Mouse (Mus musculus) adrenal gland (tissue): ENCODE measurements around the gene Hfe2.

ENCODE experiments used
- intact Hi-C: fragments of 180-260 bp; cut with DNase I; formaldehyde crosslinking; loops from one replicate; pipeline ENCODE4 v1.15.1; 2025

The Hfe2 gene

GRCm38 (mm10) chr3:96555999-96556614 lies 31.1 kb downstream of the Hfe2 start:
- intact Hi-C loops: no loop called here

GRCm38 (mm10) chr3:96556651-96557635 lies 32.0 kb downstream of the Hfe2 start:
- intact Hi-C loops: no loop called here

DNA sequence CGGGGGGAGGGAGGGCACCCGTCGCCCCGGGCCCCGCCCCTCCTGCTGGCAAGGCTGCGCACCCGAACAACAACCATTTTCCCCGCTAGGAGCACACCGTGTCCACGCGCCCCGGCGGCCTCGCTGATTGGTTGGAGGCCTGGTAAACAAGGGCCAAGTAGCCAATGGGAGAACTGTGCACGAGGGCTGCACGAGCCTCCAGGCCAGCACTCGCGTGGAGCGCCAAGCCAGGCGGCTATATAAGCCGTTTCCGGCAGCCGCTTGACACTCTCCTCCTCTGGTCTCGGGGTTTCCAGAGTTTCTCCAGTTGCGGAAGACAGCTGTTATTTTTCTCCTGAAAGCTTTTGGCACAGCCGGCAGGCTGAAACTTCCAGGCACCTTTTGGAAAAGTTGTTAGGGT lies 32.7 kb downstream of the Hfe2 start, which contains the start of gene Txnip:
Gene Txnip (plus strand): TSS at position 264 of the 400 bp plus-strand sequence.
- intact Hi-C loops: loop anchor here (1.0 kb wide), 1 partner anchor 17 kb away; no protein-coding TSS in a partner anchor

DNA sequence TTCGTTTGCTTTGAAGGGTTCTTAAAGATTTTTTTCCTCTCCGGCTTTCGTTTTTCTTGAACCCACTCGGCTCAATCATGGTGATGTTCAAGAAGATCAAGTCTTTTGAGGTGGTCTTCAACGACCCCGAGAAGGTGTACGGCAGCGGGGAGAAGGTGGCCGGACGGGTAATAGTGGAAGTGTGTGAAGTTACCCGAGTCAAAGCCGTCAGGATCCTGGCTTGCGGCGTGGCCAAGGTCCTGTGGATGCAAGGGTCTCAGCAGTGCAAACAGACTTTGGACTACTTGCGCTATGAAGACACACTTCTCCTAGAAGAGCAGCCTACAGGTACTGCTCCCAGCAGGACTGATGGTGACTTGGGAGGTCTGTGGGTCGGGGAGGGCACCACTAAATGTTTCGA lies 33.2 kb downstream of the Hfe2 start:
- intact Hi-C loops: loop anchor here (1.0 kb wide), 1 partner anchor 16 kb away; no protein-coding TSS in a partner anchor

- intact Hi-C loops: loop anchor here (1.0 kb wide), 1 partner anchor 16 kb away; no protein-coding TSS in a partner anchor
Measured at GRCm38 (mm10) chr3:96558668-96559196, 33.8 kb downstream of the Hfe2 start.

- intact Hi-C loops: no loop called here
Measured at GRCm38 (mm10) chr3:96559398-96559910, 34.5 kb downstream of the Hfe2 start.

DNA sequence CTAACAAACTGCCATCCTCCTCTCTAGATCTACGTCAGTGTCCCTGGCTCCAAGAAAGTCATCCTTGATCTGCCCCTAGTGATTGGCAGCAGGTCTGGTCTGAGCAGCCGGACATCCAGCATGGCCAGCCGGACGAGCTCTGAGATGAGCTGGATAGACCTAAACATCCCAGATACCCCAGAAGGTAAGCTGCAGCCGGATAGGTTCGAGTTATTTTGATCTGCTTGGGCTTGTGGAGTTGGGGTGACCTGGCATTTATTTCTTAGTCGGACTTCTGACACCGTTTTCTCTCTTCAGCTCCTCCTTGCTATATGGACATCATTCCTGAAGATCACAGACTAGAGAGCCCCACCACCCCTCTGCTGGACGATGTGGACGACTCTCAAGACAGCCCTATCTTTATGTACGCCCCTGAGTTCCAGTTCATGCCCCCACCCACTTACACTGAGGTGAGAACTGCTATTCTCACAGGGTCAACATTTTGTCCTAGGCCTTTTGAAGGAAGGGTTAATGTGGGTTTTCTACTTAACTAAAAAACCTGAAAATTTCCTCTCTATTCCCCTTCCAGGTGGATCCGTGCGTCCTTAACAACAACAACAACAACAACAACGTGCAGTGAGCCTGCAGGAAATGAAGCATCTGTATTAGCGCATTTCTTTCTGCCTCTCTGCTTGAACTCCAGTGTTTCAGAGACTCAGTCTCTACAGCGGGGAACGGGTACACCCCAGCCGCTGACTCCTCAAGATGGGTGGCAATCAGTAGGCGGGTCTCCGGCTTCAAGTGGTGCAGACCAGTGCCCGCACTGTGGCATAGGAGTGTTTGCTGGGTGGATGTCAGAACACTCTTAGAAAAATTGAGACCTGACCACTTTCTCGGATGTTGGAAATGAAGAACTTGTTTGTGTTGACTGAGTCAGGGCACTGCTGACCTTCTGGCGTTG lies 35.2 kb downstream of the Hfe2 start:
- intact Hi-C loops: no loop called here

DNA sequence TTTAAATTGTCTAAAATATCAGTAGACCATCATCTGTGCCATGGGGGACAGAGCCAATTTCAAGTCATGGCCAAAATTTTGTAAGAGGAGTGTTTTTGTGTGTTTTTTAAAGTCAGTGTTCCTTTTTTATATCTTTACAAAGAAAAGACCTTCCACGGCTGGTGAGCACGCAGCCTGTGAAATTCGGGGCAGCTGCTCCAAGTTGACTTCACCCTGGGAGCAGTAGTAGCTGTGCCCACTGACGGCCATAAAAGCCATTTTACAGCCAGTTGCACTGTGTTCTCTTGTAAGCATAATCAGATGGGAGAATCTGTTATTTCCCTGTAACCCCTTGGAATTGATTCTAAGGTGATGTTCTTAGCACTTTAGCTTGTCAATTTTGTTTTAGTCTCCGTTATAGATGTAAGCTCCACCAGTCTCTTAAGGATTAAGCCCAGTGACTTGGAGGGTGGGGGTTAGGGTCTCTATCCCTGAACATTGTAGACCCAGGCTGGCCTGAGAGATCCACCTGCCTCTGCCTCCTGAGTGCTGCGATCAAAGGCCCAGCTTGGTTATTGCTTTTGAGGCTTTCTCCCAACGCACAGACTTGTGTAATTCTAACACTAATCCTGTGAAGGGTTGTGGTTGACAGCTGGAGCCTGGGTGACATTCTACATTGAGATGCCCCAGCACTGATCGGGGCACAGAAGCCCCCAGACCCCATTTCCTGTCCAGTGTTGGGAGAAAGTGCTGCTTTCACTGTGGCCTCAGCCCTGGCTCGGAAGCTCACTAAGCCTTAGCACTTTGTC lies 36.1 kb downstream of the Hfe2 start:
- intact Hi-C loops: no loop called here

DNA sequence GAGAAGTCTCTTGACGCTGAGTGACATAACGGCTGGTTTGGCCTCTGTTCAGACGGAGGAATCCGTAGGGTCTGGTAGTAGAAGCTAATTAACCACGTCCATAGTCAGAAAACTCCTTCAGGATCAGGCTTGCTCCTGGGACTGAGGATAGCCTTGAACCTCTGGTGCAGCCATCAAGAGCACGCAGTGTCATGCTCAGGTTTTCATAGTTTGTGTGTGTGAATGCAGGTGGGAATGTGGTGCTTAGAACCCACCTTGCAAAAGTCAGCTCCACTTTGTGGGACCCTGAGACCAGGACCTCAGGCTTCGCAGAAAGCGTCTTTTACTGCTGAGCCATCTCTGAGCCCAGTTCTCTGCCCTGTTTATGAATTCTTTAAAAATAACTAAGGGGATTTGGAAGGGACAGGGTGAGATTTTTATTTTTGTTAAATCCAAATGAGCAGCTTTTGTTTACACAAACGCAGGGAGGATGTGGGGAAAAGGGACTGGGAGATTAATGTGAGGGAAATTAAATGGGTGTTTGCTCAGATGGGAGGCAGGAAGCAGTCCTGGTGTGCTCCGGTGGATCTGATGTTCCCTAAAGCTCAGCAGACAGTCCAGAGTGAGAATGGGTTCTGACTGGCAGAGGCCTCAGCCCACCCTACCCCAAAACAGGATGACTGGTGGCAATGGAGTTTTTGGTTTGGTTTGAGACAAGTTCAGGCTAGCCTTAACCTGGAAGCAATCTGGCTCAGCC lies 37.1 kb downstream of the Hfe2 start:
- intact Hi-C loops: no loop called here

DNA sequence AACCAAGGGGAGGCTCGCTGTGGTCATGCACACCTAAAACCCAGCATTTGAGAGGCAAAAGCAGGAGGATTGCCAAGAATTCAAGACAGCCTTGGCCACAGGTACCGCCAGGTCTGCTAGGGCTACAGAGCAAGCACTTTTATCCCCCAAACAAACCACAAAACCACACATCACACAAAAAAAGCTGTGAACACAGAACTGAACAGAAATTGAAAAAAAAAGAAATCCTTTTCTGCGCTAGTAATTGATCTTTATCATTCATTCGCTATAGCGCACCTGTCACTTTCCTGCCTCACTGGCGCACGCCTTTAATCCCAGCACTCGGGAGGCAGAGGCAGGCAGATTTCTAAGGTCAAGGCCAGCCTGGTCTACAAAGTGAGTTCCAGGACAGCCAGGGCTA lies 38.3 kb downstream of the Hfe2 start:
- intact Hi-C loops: no loop called here

- intact Hi-C loops: no loop called here
Measured at GRCm38 (mm10) chr3:96563911-96564632, 39.1 kb downstream of the Hfe2 start.

DNA sequence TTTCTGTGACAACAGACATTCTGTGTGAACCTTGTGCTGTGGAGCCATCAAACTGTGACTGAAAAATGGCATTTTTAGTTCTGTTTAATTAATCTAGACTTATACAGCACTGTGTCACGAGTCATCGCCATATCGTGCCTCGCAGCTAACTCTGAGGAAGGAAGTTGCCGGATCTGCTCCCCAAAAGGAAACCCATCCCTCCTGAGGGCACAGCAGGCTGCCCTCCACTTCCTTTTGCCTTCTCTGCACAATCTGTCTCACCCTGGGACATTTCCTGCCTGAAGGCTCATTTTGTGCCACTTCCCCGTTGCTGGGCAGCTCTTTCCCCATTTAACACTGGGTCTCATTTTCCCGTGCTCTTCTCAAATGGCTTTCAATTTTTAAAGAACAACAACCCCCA lies 39.7 kb downstream of the Hfe2 start:
- intact Hi-C loops: no loop called here

DNA sequence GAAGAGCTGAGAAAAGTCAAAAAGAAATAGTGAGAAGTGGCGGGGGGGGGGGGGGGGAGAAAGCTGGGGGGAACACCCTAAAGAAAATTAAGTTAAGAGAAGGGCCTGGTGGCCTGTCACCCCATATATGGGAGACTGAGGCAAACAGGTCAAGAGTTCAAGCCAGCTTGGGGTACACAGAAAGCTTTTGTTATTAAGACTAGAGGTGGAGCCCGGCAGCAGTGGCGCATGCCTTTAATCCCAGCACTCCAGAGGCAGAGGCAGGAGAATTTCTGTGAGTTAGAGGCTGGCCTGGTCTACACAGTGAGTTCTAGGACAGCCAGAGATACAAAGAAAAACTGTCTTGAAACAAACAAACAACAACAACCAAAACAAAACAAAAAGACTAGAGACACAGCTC lies 40.1 kb downstream of the Hfe2 start:
- intact Hi-C loops: no loop called here

DNA sequence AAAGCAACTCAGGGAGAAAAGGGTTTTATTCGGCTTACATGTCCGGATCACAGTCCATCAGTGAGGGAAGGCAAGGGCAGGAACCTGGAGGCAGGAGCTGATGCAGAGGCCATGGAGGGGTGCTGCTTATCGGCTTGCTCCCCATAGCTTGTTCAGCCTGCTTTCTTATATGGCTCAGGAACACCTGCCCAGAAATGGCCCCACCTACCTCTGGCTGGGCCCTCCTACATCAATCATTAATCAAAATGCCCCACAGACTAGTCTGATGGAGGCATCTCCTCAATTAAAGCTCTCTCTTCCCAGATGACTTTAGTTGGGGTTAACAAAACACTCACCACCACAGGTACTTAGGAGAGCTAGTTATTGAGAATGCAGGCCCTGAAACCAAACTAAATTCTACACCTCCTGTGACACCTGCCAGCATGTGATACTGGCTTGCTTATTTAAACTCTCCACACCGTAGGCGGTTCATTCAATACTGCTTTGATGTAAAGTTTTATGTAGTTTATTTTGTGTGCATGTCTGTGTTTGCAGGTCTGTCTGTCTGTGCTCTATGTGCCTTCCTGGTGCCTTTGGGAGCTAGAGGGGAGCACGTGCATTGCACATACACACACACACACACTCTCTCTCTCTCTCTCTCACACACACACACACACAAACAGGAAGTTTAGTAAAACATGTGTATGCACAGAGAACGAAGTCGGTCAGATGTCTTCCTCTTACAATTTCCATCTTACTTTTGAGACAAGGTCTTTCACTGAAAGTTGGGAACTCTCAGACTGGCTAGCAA lies 41.9 kb downstream of the Hfe2 start:
- intact Hi-C loops: no loop called here

DNA sequence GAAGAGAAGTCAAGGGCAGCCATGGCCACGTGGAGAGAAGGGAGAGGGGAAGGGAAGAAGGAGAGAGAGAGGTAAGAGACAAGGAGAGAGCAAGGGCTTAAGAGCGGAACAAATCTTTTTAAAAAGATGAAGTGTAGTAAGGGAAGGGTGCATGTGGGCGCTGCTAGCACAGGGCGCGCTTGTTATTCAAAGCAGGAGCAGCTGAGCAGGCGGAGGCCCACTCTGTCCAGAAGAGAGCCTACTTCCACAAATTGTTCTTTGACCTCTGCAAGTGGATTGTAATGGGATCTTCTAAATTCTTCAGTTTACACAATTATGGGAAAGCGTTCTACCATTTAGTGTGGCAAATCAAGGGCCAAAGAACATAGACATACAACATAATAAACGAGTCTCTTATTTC lies 43.6 kb downstream of the Hfe2 start:
- intact Hi-C loops: no loop called here

DNA sequence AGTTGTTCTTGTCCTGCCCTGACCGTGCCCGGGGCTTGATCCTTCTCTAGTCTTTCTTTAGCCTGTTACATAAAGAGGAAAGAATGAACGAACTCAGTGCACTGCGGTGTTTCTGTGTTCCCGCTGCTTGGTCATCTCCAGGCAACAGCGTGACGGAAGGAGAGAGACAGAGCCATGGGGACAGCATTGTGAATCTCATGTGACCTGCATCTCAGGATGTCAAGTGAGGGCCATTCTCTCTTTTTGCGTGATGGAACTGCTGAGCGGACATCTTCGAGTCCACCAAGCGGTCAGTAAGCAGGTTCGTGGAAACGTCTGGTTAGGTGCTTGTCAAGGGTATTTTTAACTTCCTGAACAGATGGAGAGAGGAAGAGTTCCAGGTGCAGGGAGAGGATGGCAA lies 44.5 kb downstream of the Hfe2 start:
- intact Hi-C loops: no loop called here

- intact Hi-C loops: no loop called here
Measured at GRCm38 (mm10) chr3:96569966-96570605, 45.1 kb downstream of the Hfe2 start.
